8 mouse cellular contexts compared by ENCODE assay signal in genomic region chr14:57910501-57911068, GRCm38 (mm10). TPM values are rescaled to one million over a fixed set of nuclear protein-coding genes. Genes with fewer than 3 reads are reported as not detected.
A peak's percentile ranks its signal among the peaks of the same experiment; 100 is the strongest.
DNase-seq lines count a peak whose midpoint lies in the region; ATAC-seq lines count a peak whose summit lies in the region.

No protein-coding gene starts in this region.

- peak overlapping the region; percentile 64 for H3K9ac ChIP-seq in hindbrain, embryonic 13.5 days

- 21% methylated on average over 26 of the region's 26 CpGs for WGBS in hindbrain, embryonic 13.5 days

- peak; percentile 94 for DNase-seq in R1 (ENCODE audit: low read depth, low spot score)
- DNase-seq in cerebellum, postnatal 14 days = peak; percentile 90
- DNase-seq in frontal cortex, postnatal 14 days (ENCODE audit: low spot score in 2 of 2) = peak; percentile 58 to 77
- peak; percentile 79 to 85 for DNase-seq in layer of hippocampus, postnatal 36 days
- peak; percentile 96 for DNase-seq in lung, postnatal 36 days
- DNase-seq in retina, embryonic 14.5 days (ENCODE audit: low spot score) = peak; percentile 92
- DNase-seq in thymus, postnatal 36 days = peak; percentile 83 to 84

- H3K4me2 ChIP-seq in hindbrain, embryonic 13.5 days = peak overlapping the region; percentile 54

- peak overlapping the region; percentile 24; the same call in 1 of the 2 replicates for H3K27ac ChIP-seq in hindbrain, embryonic 13.5 days

- H3K27me3 ChIP-seq in hindbrain, embryonic 13.5 days = no peaks in the 10 kb centered on the region

- no peaks in the 10 kb centered on the region for H3K4me1 ChIP-seq in hindbrain, embryonic 13.5 days (replicated peaks)

- H3K4me3 ChIP-seq in hindbrain, embryonic 13.5 days = peak overlapping the region; percentile 31

- H3K9me3 ChIP-seq in hindbrain, embryonic 13.5 days = no peaks in the 10 kb centered on the region

- peaks cover 6% of the 10 kb centered on the region; the same call in 1 of the 2 replicates for H3K36me3 ChIP-seq in hindbrain, embryonic 13.5 days

- peak; percentile 88 for ATAC-seq in hindbrain, embryonic 13.5 days (ENCODE audit: low FRiP score)

RNA-seq across cellular contexts. Expression of gene Zdhhc20, which starts 20.5 kb away (rescaled TPM):
- 46.6 and 46.7 TPM in 2 replicates for polyA plus RNA-seq in hindbrain, embryonic 13.5 days (2015; fragmentation: Nextera tagmentation; extraction: Ambion mirVana)
- total RNA-seq in layer of hippocampus, postnatal 36 days (2021) = 10 to 100 TPM; 41.5 to 41.6 TPM

Comparison
In these comparisons a context has a peak if more than half of its experiments do, and no peak if none do; other contexts are left out.
1. Peak in every context shown above with its lines: DNase-seq, ATAC-seq, H3K4me3 ChIP-seq and H3K27ac ChIP-seq.